Mouse (Mus musculus): ENCODE measurements around the gene Ubn2.
"Not testable (repeated sequence)": the region's sequence is repeated elsewhere in the genome, so short reads cannot be mapped to it uniquely, and the experiment has no call there.

Ubn2 gene

GRCm38 (mm10) chr6:38433261-38434033, at the start of gene Ubn2:
Gene Ubn2 (plus strand): TSS chr6:38433950.
- DNase-seq (ENCODE audit: low spot score in 2 of 2), result peak; percentile 99

GRCm38 (mm10) chr6:38389671-38390070, 44.1 kb upstream of the Ubn2 start:
- DNase-seq (ENCODE audit: low spot score in 2 of 2), result peak in 1 of 2 experiments; percentile 22

GRCm38 (mm10) chr6:38432457-38432856, 1.3 kb upstream of the Ubn2 start:
- DNase-seq (ENCODE audit: low spot score in 2 of 2), result peak in 1 of 2 experiments; percentile 6

GRCm38 (mm10) chr6:38434055-38435023, 589 bp downstream of the Ubn2 start:
- DNase-seq (ENCODE audit: low spot score in 2 of 2), result peak; percentile 38 to 43

- DNase-seq (ENCODE audit: low spot score in 2 of 2), result no peak
These were observed 10.1 kb downstream of the Ubn2 start for GRCm38 (mm10) chr6:38443842-38444241.

- DNase-seq (ENCODE audit: low spot score in 2 of 2), result no peak
These were observed 14.5 kb downstream of the Ubn2 start for GRCm38 (mm10) chr6:38448295-38448694.

GRCm38 (mm10) chr6:38453049-38453448, 19.3 kb downstream of the Ubn2 start:
- no peak for DNase-seq (ENCODE audit: low spot score in 2 of 2)

- DNase-seq (ENCODE audit: low spot score in 2 of 2), result not testable (repeated sequence)
These were observed 22.7 kb downstream of the Ubn2 start for GRCm38 (mm10) chr6:38456425-38456824.

GRCm38 (mm10) chr6:38458075-38458474, 24.3 kb downstream of the Ubn2 start:
- DNase-seq (ENCODE audit: low spot score in 2 of 2), result no peak

- DNase-seq (ENCODE audit: low spot score in 2 of 2), result peak in 1 of 2 experiments; percentile 6
These were observed 35.8 kb downstream of the Ubn2 start for GRCm38 (mm10) chr6:38469591-38469990.

- no peak for DNase-seq (ENCODE audit: low spot score in 2 of 2)
These were observed 48.1 kb downstream of the Ubn2 start for GRCm38 (mm10) chr6:38481694-38482371.

- DNase-seq (ENCODE audit: low spot score in 2 of 2), result peak; percentile 29 to 68
These were observed 58.8 kb downstream of the Ubn2 start for GRCm38 (mm10) chr6:38492550-38492949.

- no peak for DNase-seq (ENCODE audit: low spot score in 2 of 2)
These were observed 61.9 kb downstream of the Ubn2 start for GRCm38 (mm10) chr6:38495641-38496040.

GRCm38 (mm10) chr6:38512096-38512495, 78.3 kb downstream of the Ubn2 start:
- no peak for DNase-seq (ENCODE audit: low spot score in 2 of 2)

- DNase-seq (ENCODE audit: low spot score in 2 of 2), result peak; percentile 46 to 48
These were observed 79.1 kb downstream of the Ubn2 start for GRCm38 (mm10) chr6:38512830-38513229.

- DNase-seq (ENCODE audit: low spot score in 2 of 2), result no peak
These were observed 81.5 kb downstream of the Ubn2 start for GRCm38 (mm10) chr6:38515201-38515600.

- no peak for DNase-seq (ENCODE audit: low spot score in 2 of 2)
These were observed 90.1 kb downstream of the Ubn2 start for GRCm38 (mm10) chr6:38523851-38524250.

- peak in 1 of 2 experiments; percentile 29 for DNase-seq (ENCODE audit: low spot score in 2 of 2)
These were observed 97.6 kb downstream of the Ubn2 start for GRCm38 (mm10) chr6:38531211-38531820.

GRCm38 (mm10) chr6:38532500-38533420, 99.0 kb downstream of the Ubn2 start:
- DNase-seq (ENCODE audit: low spot score in 2 of 2), result peak; percentile 38 to 55
